Mouse (Mus musculus) CH12.LX (cell line): ENCODE measurements around the gene Gif. TPM values are rescaled to one million over a fixed set of nuclear protein-coding genes. Genes with fewer than 3 reads are reported as not detected.

Source experiments
- DNase-seq: peaks from one replicate; pipeline ENCODE4 v3.0.0-alpha.2; 2013; ENCODE audit errors: extremely low read depth
- H3K27ac ChIP-seq: 2 replicates; pipeline ENCODE4 v1.5.1; 2012; ENCODE audit warnings: low read depth, mild to moderate bottlenecking, control low read depth, moderate library complexity; ENCODE audit not compliant: insufficient read depth
- H3K27me3 ChIP-seq: replicated peaks from 2 replicates; pipeline ENCODE3; 2012; ENCODE audit warnings: inconsistent platforms
- H3K36me3 ChIP-seq, 2 experiments: replicated peaks in 1 of 2; 2 replicates each; pipeline versions ENCODE3 to v1.6.1; 2012; ENCODE audit warnings: inconsistent platforms in 1 of 2, low read length in 1 of 2, mild to moderate bottlenecking in 1 of 2, mixed read lengths in 1 of 2, moderate library complexity in 1 of 2; ENCODE audit not compliant: control insufficient read depth in 1 of 2, insufficient read depth in 1 of 2
- H3K4me1 ChIP-seq, 2 experiments: 2 replicates each; pipeline ENCODE4 v1.6.1; 2012; ENCODE audit warnings: inconsistent platforms in 1 of 2, moderate library complexity in 1 of 2; ENCODE audit not compliant: insufficient read depth in 2 of 2, control insufficient read depth in 1 of 2
- H3K4me2 ChIP-seq: 2 replicates; pipeline ENCODE4 v1.6.1; 2012; ENCODE audit warnings: low read depth, mild to moderate bottlenecking, control low read depth; ENCODE audit not compliant: poor library complexity, insufficient read depth, severe bottlenecking
- H3K4me3 ChIP-seq, 3 experiments: fragments of 150-350 bp in 1 of 3; sonication (generic) in 1 of 3; replicated peaks in 1 of 3; 2 replicates each; pipeline versions ENCODE3 to v1.5.1; 2011 to 2012; ENCODE audit warnings: low read depth in 2 of 3, low read length in 2 of 3, mild to moderate bottlenecking in 2 of 3, moderate library complexity in 2 of 3, control low read depth in 1 of 3, improper control_type of control experiment in 1 of 3, inconsistent platforms in 1 of 3, mixed read lengths in 1 of 3; ENCODE audit not compliant: poor library complexity in 1 of 3
- H3K79me2 ChIP-seq: replicated peaks from 2 replicates; pipeline ENCODE4 v1.6.1; 2012; ENCODE audit warnings: mild to moderate bottlenecking, moderate library complexity; ENCODE audit not compliant: control insufficient read depth, poor library complexity, insufficient read depth, severe bottlenecking; ENCODE audit errors: extremely low read depth
- H3K9ac ChIP-seq: 2 replicates; pipeline ENCODE4 v1.6.1; 2012; ENCODE audit warnings: low read depth, mild to moderate bottlenecking, control low read depth, moderate library complexity; ENCODE audit not compliant: insufficient read depth
- H3K9me3 ChIP-seq: replicated peaks from 2 replicates; pipeline ENCODE3; 2012; ENCODE audit warnings: low read length, inconsistent platforms, mixed read lengths
- CHD1 ChIP-seq: IDR thresholded peaks from 2 replicates; pipeline ENCODE4 v1.6.1; 2012; ENCODE audit warnings: low read depth, low read length, improper control_type of control experiment, inconsistent platforms
- CTCF ChIP-seq, 2 experiments: IDR thresholded peaks in 1 of 2; conservative IDR thresholded peaks in 1 of 2; 2 replicates each; pipeline ENCODE4 v1.5.1; 2011 to 2012; ENCODE audit warnings: low read depth in 2 of 2, low read length in 2 of 2, improper control_type of control experiment in 1 of 2, inconsistent platforms in 1 of 2, mild to moderate bottlenecking in 1 of 2, moderate library complexity in 1 of 2
- E2F4 ChIP-seq: IDR thresholded peaks from 2 replicates; pipeline ENCODE4 v1.6.1; 2011; ENCODE audit warnings: low read depth, low read length, improper control_type of control experiment; ENCODE audit not compliant: insufficient replicate concordance
- ETS1 ChIP-seq: conservative IDR thresholded peaks from 2 replicates; pipeline ENCODE4 v1.6.1; 2012; ENCODE audit warnings: low read depth, mild to moderate bottlenecking, inconsistent platforms, low read length, improper control_type of control experiment, moderate library complexity
- HCFC1 ChIP-seq: IDR thresholded peaks from 2 replicates; pipeline ENCODE4 v1.6.1; 2012; ENCODE audit warnings: low read depth, mild to moderate bottlenecking, inconsistent platforms, low read length, improper control_type of control experiment
- IRF4 ChIP-seq: IDR thresholded peaks from 2 replicates; pipeline ENCODE4 v1.6.1; 2014; ENCODE audit warnings: low read depth, mild to moderate bottlenecking, inconsistent platforms, low read length, improper control_type of control experiment
- JUN ChIP-seq: IDR thresholded peaks from 2 replicates; pipeline ENCODE4 v1.6.1; 2011; ENCODE audit warnings: low read depth, mild to moderate bottlenecking, low read length, improper control_type of control experiment, moderate library complexity; ENCODE audit not compliant: insufficient read depth
- JUND ChIP-seq: conservative IDR thresholded peaks from 2 replicates; pipeline ENCODE4 v1.6.1; 2011; ENCODE audit warnings: low read depth, low read length, improper control_type of control experiment
- MAX ChIP-seq: IDR thresholded peaks from 2 replicates; pipeline ENCODE4 v1.6.1; 2011; ENCODE audit warnings: low read length, improper control_type of control experiment
- MAZ ChIP-seq: IDR thresholded peaks from 2 replicates; pipeline ENCODE4 v1.6.1; 2012; ENCODE audit warnings: low read depth, mild to moderate bottlenecking, inconsistent platforms, low read length, improper control_type of control experiment, moderate library complexity
- MXI1 ChIP-seq: IDR thresholded peaks from 2 replicates; pipeline ENCODE4 v1.6.1; 2011; ENCODE audit warnings: mild to moderate bottlenecking, low read depth, low read length, improper control_type of control experiment
- MYC ChIP-seq: IDR thresholded peaks from 2 replicates; pipeline ENCODE4 v1.6.1; 2011; ENCODE audit warnings: low read depth, mild to moderate bottlenecking, improper control_type of control experiment, low read length
- NELFE ChIP-seq: IDR thresholded peaks from 2 replicates; pipeline ENCODE4 v1.6.1; 2011; ENCODE audit warnings: low read depth, low read length, improper control_type of control experiment
- NRF1 ChIP-seq: IDR thresholded peaks from 2 replicates; pipeline ENCODE4 v1.6.1; 2014; ENCODE audit warnings: low read depth, mild to moderate bottlenecking, inconsistent platforms, low read length, improper control_type of control experiment, moderate library complexity
- PAX5 ChIP-seq: IDR thresholded peaks from 2 replicates; pipeline ENCODE4 v1.6.1; 2012; ENCODE audit warnings: low read length, inconsistent platforms, mixed read lengths
- POLR2AphosphoS2 ChIP-seq: IDR thresholded peaks from 2 replicates; pipeline ENCODE4 v1.6.1; 2011; ENCODE audit warnings: low read depth, low read length, improper control_type of control experiment
- RAD21 ChIP-seq: IDR thresholded peaks from 2 replicates; pipeline ENCODE4 v1.6.1; 2011; ENCODE audit warnings: low read depth, mild to moderate bottlenecking, low read length, improper control_type of control experiment, moderate library complexity
- RCOR1 ChIP-seq: conservative IDR thresholded peaks from 2 replicates; pipeline ENCODE4 v1.6.1; 2012; ENCODE audit warnings: low read depth, mild to moderate bottlenecking, inconsistent platforms, low read length, improper control_type of control experiment
- SMC3 ChIP-seq: IDR thresholded peaks from 2 replicates; pipeline ENCODE4 v1.6.1; 2011; ENCODE audit warnings: low read depth, low read length, improper control_type of control experiment
- TBP ChIP-seq: conservative IDR thresholded peaks from 2 replicates; pipeline ENCODE4 v1.6.1; 2011; ENCODE audit warnings: low read depth, low read length, improper control_type of control experiment
- UBTF ChIP-seq: IDR thresholded peaks from 2 replicates; pipeline ENCODE4 v1.6.1; 2012; ENCODE audit warnings: low read depth, mild to moderate bottlenecking, inconsistent platforms, low read length, improper control_type of control experiment, moderate library complexity
- ZC3H11A ChIP-seq: IDR thresholded peaks from 2 replicates; pipeline ENCODE4 v1.6.1; 2012; ENCODE audit warnings: low read depth, mild to moderate bottlenecking, inconsistent platforms, low read length, improper control_type of control experiment
- dilution Hi-C: fragments of 300-500 bp; cut with MboI; formaldehyde crosslinking; loops from 2 replicates; pipeline ENCODE4 v1.14.3; 2020; ENCODE audit warnings: low sequenced_read_pairs; ENCODE audit not compliant: extremely low pct_unique_long_range_greater_than_20kb, extremely low pct_ligation_motif_present
- in situ Hi-C: fragments of 300-500 bp; cut with MboI; formaldehyde crosslinking; loops from 3 replicates; pipeline ENCODE4 v1.14.3; 2019; ENCODE audit warnings: low sequenced_read_pairs, low pct_ligation_motif_present, low pct_unique_long_range_greater_than_20kb, mixed read lengths
- polyA plus RNA-seq: library from polyadenylated mRNA; unstranded; fragments of >175 nt; gene quantifications from 2 replicates; pipeline ENCODE4 v1.2.1, GENCODE M21; 2012; ENCODE audit warnings: low read depth; ENCODE audit not compliant: insufficient read length
- total RNA-seq, 2 experiments: library from RNA; depleted of rRNA; stranded (reverse); fragments of 300-350 nt in 1 of 2; fragments of >200 nt in 1 of 2; gene quantifications; 2 replicates each; pipeline ENCODE4 v1.2.3; 2012 to 2014

Gif gene
- total and polyA plus RNA-seq, 3 experiments, result 0.21 to 0.28 (median 0.24) TPM

- no peaks in the 10 kb centered on the region for H3K27me3 ChIP-seq
- no peaks in the 10 kb centered on the region for H3K79me2 ChIP-seq
- no peaks in the 10 kb centered on the region for H3K9me3 ChIP-seq
- dilution Hi-C loops, result no loop called here
- H3K9ac ChIP-seq, result no peak overlapping the region
- no peak overlapping the region for H3K27ac ChIP-seq
- TF ChIP-seq MAX (no peak), MXI1 (no peak), ETS1 (no peak), JUN (no peak), POLR2AphosphoS2 (no peak), JUND (no peak), E2F4 (no peak)
- TF ChIP-seq, all 38 proteins: peak for 0
- in situ Hi-C loops, result no loop called here
- Histone ChIP-seq H3K36me3 (no peaks in the 10 kb centered on the region), H3K4me2 (no peak overlapping the region), H3K4me3 (no peak overlapping the region), H3K4me1 (peaks cover 0 to 4% of the 10 kb centered on the region in 2 experiments; a peak in 1 of 4 replicates)
- DNase-seq, result no peak
Observed at GRCm38 (mm10) chr19:11788876-11789275, 41.5 kb downstream of the Gif start.

GRCm38 (mm10) chr19:11791825-11792224 is 44.5 kb downstream of the Gif start:
- H3K4me3 ChIP-seq, result peak overlapping the region in 1 of 3 experiments; percentile 11
- dilution Hi-C loops, result no loop called here
- H3K4me1 ChIP-seq, result peaks cover 4 to 9% of the 10 kb centered on the region in 2 experiments; a peak in 2 of 4 replicates
- H3K79me2 ChIP-seq, result no peaks in the 10 kb centered on the region
- no peaks in the 10 kb centered on the region for H3K36me3 ChIP-seq
- DNase-seq, result no peak
- H3K27me3 ChIP-seq, result no peaks in the 10 kb centered on the region
- no peak for TF ChIP-seq MAZ
- no peak for TF ChIP-seq JUND
- TF ChIP-seq UBTF, result no peak
- no peak for TF ChIP-seq POLR2AphosphoS2
- TF ChIP-seq NELFE, result no peak
- TF ChIP-seq RAD21, result no peak
- TF ChIP-seq IRF4, result no peak
- no peak for TF ChIP-seq JUN
- no peak for TF ChIP-seq MYC
- TF ChIP-seq PAX5, result no peak
- no peak for TF ChIP-seq RCOR1
- TF ChIP-seq NRF1, result no peak
- no peak for TF ChIP-seq ZC3H11A
- TF ChIP-seq SMC3, result no peak
- no peak for TF ChIP-seq HCFC1
- TF ChIP-seq ETS1, result no peak
- no peak for TF ChIP-seq TBP
- no peak for TF ChIP-seq CTCF (conservative IDR thresholded peaks at IDR 0.05 in 1 of 2, IDR thresholded peaks at IDR 0.05 in 1 of 2; ENCODE audit: low read depth in 2 of 2, low read length in 2 of 2)
- TF ChIP-seq CHD1, result no peak
- TF ChIP-seq E2F4, result no peak
- H3K9me3 ChIP-seq, result no peaks in the 10 kb centered on the region
- H3K4me2 ChIP-seq, result peak overlapping the region; percentile 92
- no peak overlapping the region for H3K27ac ChIP-seq
- peak overlapping the region; percentile 11; the same call in 1 of the 2 replicates for H3K9ac ChIP-seq
- in situ Hi-C loops, result no loop called here
